Mouse (Mus musculus) left cerebral cortex, adult 2 months (tissue): Measurements from ENCODE around the gene Plekhg1. TPM values are rescaled to one million over a fixed set of nuclear protein-coding genes. Genes with fewer than 3 reads are reported as not detected.

Experiments used
- DNase-seq, 2 experiments: peaks; one replicate each; pipeline ENCODE4 v3.0.0; 2021 to 2022; ENCODE audit warnings: low spot score in 2 of 2, mixed read lengths in 1 of 2; ENCODE audit errors: extremely low spot score in 1 of 2
- H3K27ac ChIP-seq: fragments of 200-600 bp; 2 replicates; pipeline ENCODE4 v1.8.1; 2022
- H3K4me3 ChIP-seq: fragments of 200-600 bp; 2 replicates; pipeline ENCODE4 v1.8.1; 2022
- CTCF ChIP-seq: fragments of 200-600 bp; IDR thresholded peaks from 2 replicates; pipeline ENCODE4 v1.8.1; 2022; ENCODE audit warnings: antibody characterized with exemption, mild to moderate bottlenecking, moderate library complexity
- intact Hi-C: fragments of 180-260 bp; cut with DNase I; formaldehyde crosslinking; loops from one replicate; pipeline ENCODE4 v1.15.1; 2025
- total RNA-seq, 2 experiments: library from RNA; stranded (reverse); gene quantifications; 2 replicates each; pipeline ENCODE4 v1.2.3; 2021

The Plekhg1 gene
- total RNA-seq, 2 experiments from 2014 or later, result 7.4 to 10.8 TPM

DNA sequence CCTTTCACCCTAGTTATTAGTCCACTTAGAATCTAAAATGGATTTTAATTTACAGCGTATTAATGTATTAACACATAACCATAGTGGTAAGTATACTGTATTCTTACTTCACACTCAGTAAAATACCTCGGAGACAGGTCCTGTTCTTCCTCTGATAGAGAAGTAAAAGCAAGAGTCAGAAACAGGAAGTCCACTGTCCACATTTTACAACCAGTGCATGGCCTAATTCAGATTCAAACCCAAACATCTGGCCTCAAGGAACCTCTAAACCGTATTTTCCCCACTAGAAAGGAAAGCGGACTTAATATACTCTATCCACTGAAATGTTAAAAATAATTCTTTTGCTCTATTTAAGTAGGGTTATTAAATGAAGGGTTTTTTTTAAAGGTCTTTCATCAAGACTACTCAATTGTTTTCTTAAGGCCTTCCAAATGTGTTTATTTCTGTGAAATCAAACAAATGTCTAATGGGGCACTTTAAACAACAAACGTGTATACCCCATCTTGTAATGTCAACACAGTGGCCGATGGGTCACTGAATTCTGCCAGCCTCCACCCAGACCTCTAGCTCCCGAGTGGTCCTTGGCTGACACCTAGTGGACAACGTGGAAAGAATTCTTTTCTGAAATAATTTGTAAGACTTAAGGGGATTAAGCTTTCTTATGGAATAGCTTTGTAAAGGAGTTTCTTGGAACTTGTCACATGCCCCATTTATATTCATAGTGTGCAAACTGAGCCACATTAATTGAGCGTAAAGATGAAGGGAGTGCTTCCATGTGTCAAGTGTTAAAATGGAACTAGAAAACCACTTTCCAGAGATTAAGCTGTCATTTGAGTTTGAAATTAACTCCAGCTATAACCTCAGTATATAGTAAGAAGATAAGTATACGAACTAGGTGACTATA lies 203.6 kb downstream of the Plekhg1 start:
- no peak overlapping the region for H3K4me3 ChIP-seq
- TF ChIP-seq CTCF, result peak; percentile 95
- DNase-seq, result peak; percentile 55 to 67
- intact Hi-C loops, result loop anchor here (1.0 to 5.0 kb wide), 5 partner anchors 136 to 611 kb away; partner anchors contain the start of gene Plekhg1
- H3K27ac ChIP-seq, result no peak overlapping the region

DNA sequence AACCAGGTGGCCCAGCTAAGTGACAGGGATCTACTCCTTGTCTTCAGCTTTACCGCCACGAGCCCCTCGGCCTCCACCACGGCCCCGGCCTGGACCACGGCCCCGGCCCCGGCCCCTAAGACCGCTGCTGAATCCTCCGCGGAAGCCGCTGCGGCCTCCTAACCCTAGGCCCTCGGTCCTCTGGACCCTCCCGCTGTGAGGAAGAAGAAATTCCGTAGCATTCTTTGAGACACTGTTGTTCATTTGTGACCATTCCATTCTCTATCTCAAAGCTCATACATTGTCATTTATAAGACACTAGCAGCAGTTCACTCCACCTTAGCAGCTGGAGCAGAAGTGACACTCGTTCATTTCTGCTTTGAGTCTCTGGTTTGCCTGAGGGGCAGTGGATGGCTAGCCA lies 206.7 kb downstream of the Plekhg1 start:
- intact Hi-C loops, result no loop called here
- DNase-seq, result no peak
- no peak overlapping the region for H3K27ac ChIP-seq
- H3K4me3 ChIP-seq, result no peak overlapping the region
- no peak for TF ChIP-seq CTCF

DNA sequence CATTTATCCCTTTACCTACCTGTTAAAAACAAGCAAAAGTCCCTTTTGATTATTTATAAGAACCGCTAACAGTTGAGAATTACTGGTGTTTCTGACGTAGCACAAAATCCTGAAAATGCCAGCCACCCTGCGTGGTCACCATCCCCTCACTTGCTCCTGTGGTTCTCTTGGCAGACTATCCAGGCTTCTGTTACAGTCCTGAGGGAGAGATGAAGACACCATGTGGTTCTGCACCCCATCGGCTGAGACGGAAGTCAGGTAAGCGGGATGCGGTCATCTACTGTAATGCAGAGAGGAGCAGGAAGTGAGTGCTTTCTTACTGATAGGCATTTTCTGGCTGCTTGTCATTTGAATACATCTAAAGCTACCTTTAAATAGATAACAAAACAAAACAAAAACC lies 207.2 kb downstream of the Plekhg1 start:
- H3K4me3 ChIP-seq, result no peak overlapping the region
- H3K27ac ChIP-seq, result no peak overlapping the region
- intact Hi-C loops, result no loop called here
- no peak for TF ChIP-seq CTCF
- DNase-seq, result no peak

DNA sequence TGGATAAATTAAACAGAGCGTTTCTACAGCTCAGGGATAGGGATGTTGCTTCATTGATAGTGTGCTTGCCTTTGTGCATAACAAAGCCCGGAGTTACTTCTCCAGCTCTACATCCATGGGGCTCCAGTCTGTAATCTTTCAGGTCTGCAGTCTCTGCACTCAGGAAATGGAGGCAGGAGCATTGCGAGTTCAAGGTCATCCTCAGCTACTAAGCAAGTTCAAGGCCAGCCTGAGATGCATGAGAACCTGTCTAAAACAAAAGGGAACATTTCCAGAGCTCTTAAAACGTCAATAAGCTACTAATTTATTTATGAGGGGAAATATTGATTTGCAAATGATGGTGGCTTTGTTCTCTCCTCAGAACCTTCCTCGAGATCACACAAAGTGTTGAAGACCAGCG lies 209.1 kb downstream of the Plekhg1 start:
- no peak for TF ChIP-seq CTCF
- intact Hi-C loops, result no loop called here
- DNase-seq, result no peak
- Histone ChIP-seq H3K27ac (no peak overlapping the region), H3K4me3 (no peak overlapping the region)

DNA sequence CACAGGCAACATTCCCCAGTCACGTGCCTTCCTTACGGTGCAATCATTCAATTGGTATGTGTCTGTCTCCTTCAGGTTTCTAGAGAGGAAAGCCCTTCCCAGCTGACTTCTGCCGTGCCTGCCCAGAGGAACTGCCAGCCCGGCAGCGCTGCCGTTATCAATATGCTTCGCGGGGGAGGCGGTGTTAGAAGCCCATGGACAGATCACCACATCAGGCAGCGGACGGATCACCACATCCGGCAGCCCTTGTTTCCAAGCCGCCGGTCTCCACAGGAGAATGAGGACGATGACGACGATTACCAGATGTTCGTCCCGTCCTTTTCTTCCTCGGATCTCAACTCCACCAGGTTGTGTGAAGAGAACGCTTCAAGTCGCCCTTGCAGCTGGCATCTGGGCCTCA lies 216.3 kb downstream of the Plekhg1 start:
- no peak for DNase-seq
- intact Hi-C loops, result no loop called here

DNA sequence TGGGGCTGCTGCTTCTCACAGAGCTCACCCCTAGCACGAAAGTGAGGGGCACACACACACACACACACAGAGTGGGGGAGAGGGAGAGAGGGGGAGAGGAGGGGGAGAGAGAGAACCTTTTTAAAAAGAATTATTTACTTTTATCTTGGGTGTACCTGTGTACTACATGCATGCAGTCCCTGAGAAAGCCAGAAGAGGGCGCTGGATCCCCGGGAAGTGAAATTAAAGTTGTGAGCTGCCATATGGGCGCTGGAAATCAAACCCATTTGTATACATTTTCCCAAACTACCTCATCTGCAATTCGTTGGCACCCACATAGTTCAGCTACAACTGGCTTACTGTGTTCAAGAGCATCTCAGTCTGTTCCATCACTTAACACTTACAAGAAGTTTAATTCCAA lies 218.4 kb downstream of the Plekhg1 start:
- no peak for DNase-seq
- TF ChIP-seq CTCF, result peak; percentile 16; the same call in 1 of the 2 replicates
- no peak overlapping the region for H3K4me3 ChIP-seq
- H3K27ac ChIP-seq, result no peak overlapping the region
- intact Hi-C loops, result no loop called here

More for the DNA sequence above, 216.3 kb downstream of the Plekhg1 start:
- Histone ChIP-seq H3K27ac (no peak overlapping the region), H3K4me3 (no peak overlapping the region)
- TF ChIP-seq CTCF, result no peak

DNA sequence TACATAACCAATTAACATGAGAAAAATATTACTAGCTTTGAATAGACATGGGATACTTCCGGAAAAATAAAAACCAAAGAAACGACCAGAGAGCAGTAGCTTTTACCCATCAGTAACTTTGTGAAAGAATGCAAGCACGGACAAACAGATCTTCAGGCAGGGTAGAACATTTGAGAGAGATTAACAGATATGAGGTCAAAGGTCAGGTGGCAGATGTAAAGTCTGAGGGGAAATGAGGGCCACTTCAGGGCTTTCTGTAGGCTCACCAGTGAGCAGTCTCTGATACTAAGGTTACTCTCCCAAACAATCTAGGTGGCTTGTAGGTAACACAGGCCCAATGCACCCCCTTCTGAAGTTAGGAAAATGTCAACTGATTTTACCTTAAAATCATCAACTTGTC lies 228.9 kb downstream of the Plekhg1 start:
- intact Hi-C loops, result no loop called here
- no peak overlapping the region for H3K27ac ChIP-seq
- no peak for DNase-seq
- TF ChIP-seq CTCF, result no peak
- H3K4me3 ChIP-seq, result no peak overlapping the region

DNA sequence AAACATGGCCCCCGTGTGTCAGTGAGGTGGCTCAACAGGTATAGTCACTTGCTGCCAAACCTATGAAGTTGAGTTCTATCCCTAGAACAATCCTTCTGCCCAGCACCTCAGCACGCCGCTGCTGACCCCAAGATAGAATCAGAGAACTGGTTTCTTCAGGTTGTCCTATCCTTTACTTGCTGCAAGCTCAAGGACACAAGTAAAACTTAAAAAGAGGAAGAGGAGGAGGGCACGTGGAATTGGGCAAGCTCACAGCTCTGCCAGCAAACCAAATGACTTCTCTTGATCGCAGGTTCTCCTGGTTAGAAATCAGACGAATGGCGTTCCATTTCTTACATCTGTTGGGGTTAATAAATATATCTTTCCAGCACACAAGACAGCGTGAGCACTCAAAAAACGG lies 232.1 kb downstream of the Plekhg1 start:
- TF ChIP-seq CTCF, result no peak
- no peak for DNase-seq
- no peak overlapping the region for H3K4me3 ChIP-seq
- intact Hi-C loops, result no loop called here
- H3K27ac ChIP-seq, result no peak overlapping the region

DNA sequence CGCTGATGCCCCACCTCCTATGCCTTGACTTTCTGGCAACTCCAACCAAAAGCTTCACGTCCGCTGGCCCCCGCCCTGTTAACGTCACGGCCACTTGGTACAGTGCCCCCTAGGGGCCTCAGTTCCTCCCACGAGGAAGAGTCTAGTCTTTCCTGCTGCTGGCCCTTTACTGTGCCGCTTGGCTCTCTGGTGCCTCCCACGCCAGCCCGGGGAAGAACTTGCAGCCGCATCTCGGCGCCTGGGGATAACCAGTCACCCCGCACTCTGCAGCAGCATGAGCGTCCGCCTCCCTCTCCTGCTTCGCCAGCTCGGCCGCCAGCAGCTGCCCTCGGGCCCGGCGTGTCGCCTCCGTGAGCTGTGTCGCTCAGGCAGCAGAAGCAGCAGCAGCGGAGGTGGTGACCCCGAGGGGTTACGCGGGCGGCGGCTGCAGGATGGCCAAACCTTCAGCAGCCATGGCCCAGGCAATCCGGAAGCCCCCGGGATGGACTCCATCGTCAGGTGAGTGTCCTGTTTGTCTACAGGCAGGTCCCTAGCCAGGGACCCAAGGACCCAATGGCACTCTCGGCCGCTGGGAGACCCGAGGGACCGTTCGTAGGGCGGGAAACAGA lies 232.9 kb downstream of the Plekhg1 start, which contains the start of gene Mthfd1l:
Gene Mthfd1l (plus strand): TSS at position 138 of the 608 bp plus-strand sequence.
- peak; percentile 78 to 79 for DNase-seq
- TF ChIP-seq CTCF, result peak; percentile 68
- Histone ChIP-seq H3K27ac (peak within 1 kb of the TSS; percentile 95), H3K4me3 (peak within 1 kb of the TSS; percentile 81)
- intact Hi-C loops, result no loop called here

DNA sequence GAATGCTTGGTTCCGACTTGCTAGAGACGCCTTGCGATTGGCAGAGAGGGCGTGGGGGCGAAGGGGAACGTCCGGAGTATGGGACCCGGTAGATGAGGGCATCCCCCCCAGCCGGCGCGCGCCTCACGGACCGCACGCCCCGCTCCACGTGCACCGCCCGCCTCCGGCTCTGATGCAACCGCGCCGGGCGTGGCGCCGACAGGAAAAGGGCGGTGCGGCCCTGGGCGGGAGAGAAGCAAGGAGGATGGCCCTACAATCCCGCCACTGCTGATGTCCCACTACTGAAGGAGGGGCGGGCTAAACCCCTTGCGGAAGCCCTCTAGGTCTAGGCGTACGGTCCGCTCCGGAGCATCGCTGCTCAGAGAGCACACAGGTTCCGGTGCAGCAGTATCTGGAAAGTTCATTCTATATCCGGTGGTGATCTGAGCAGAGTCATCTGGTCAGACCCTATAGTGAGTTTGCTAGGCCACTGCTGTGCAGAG lies 233.5 kb downstream of the Plekhg1 start:
- DNase-seq, result peak; percentile 83 to 89
- Histone ChIP-seq H3K4me3 (peak overlapping the region; percentile 81), H3K27ac (peak overlapping the region; percentile 95)
- intact Hi-C loops, result no loop called here
- no peak for TF ChIP-seq CTCF

DNA sequence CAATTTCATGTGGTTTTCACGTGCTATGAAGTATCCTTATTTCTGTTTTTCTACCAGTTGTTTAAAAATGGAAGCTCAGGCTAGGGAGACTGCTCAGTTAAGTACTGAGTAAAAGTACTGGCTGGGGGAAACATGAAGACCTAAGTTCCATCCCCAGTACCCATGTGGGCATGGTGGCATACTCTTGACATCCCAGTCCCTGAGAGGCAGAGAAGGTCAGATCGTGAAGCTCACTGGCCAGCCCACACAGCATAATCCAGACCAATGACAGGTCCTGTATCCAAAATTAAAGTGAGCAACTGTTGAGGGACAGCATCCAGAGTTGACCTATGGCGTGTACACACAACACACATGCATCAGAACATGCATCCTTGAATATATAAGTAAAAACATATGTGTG lies 234.2 kb downstream of the Plekhg1 start:
- DNase-seq, result no peak
- no peak for TF ChIP-seq CTCF
- H3K27ac ChIP-seq, result no peak overlapping the region
- H3K4me3 ChIP-seq, result no peak overlapping the region
- intact Hi-C loops, result no loop called here

DNA sequence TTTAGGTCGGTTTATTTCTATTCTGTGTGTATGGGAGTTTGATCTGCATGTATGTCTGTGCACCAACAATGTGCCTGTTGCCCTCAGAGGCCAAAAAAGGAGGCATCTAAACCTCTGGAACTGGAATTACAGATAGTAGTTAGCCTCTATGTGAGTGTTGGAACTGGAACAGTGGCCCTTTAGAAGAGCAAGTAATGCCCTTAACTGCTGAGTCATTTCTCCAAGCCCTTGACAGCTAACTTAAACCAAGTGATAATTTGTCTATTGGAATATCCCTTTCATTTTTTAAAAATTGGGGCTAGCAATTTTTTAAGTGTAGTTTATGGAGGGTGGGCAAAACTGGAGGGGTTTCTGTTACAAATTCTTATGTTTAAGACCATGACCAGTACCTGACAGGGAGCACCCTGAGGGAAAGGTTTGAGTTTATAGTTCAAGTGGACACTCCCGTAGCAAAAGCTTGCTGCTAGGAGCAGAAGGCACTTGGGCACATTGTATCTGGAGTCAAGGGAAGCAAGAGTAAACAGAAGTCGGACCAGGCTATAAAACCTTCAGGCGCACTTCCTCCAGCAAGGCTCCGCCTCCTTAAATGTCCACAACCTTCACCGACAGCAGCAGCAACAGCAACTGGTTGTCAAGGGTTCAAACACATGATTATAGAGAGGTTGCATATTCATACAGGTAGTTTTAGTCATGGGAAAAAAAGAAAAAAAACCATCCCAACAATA lies 235.9 kb downstream of the Plekhg1 start:
- no peak for TF ChIP-seq CTCF

More for the DNA sequence above, 235.9 kb downstream of the Plekhg1 start:
- intact Hi-C loops, result no loop called here
- DNase-seq, result no peak
- Histone ChIP-seq H3K4me3 (no peak overlapping the region), H3K27ac (no peak overlapping the region)
